8 mouse cellular contexts compared by ENCODE assay signal in the genomic region with DNA sequence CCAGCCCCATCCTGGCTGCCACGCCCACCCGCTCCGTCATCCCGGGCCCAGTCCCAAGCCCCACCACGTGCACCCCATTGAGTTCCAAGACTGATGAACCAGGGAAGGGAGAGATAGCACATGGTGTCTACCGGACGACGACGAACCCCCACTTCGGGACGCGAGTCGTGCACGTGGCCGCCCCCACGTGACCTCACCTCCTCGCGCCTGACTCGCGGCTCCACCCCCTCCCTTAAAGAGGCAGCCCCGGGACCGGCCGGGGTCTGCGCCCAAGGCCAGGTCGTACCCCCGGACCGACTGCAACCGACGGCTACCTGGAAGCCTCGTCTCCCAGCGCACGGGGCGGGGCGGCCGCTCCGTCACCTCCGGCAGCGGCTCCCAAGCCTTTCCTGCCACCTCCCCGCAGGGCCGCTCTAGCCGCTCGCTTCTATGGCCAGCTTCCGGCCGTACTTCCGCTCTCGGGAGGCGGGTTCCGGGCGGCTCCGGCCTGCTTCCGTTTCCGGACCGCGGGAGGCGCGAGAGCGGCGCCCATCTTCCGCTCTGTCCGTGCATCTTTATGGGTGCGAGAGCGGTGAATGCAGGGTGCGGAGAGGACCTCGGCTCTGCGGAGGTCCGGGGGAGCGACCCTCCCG. TPM values are rescaled to one million over a fixed set of nuclear protein-coding genes. Genes with fewer than 3 reads are reported as not detected.
A peak's percentile ranks its signal among the peaks of the same experiment; 100 is the strongest.
DNase-seq lines count a peak whose midpoint lies in the region; ATAC-seq lines count a peak whose summit lies in the region.

Gene Cops7a (minus strand): TSS at position 451 of the 632 bp plus-strand sequence.

- H3K4me3 ChIP-seq in intestine, embryonic 14.5 days (ENCODE audit: low read depth, low read length) = peak within 1 kb of the TSS; percentile 96

- DNase-seq in adrenal gland, adult (ENCODE audit: inconsistent age in 2 of 2, low spot score in 1 of 2) = peak; percentile 97 to 99
- peak; percentile 95 for DNase-seq in embryo, embryonic 10.5 days (ENCODE audit: low spot score)
- DNase-seq in gastrocnemius, postnatal 25 days = peak; percentile 96
- peak; percentile 98 for DNase-seq in intestine, embryonic 14.5 days (ENCODE audit: low spot score)
- peak; percentile 94 for DNase-seq in left cerebral cortex, postnatal 14 days (ENCODE audit: low spot score in 2 of 2)
- peak; percentile 93 for DNase-seq in mesoderm, embryonic 11.5 days (ENCODE audit: low read depth, low spot score)
- DNase-seq in right cerebral cortex, postnatal 36 days (ENCODE audit: low spot score in 2 of 2) = peak; percentile 89 to 92
- peak; percentile 96 for DNase-seq in yolk sac, embryonic 10.5 days (ENCODE audit: low spot score)

- peaks cover 23% of the 10 kb centered on the region for H3K36me3 ChIP-seq in intestine, embryonic 14.5 days (ENCODE audit: control insufficient read depth, insufficient read depth, low read length)

- peak within 1 kb of the TSS; percentile 99 for H3K4me2 ChIP-seq in intestine, embryonic 14.5 days (ENCODE audit: low read length)

- no peaks in the 10 kb centered on the region for H3K27me3 ChIP-seq in intestine, embryonic 14.5 days (replicated peaks; ENCODE audit: control insufficient read depth, insufficient read depth, low read length)

- H3K9ac ChIP-seq in intestine, embryonic 14.5 days (ENCODE audit: low read length) = peak within 1 kb of the TSS; percentile 95

- peak; percentile 96 for ATAC-seq in intestine, embryonic 14.5 days (replicated peaks; ENCODE audit: low FRiP score, low TSS enrichment, low read depth)

- H3K4me1 ChIP-seq in intestine, embryonic 14.5 days (replicated peaks; ENCODE audit: control insufficient read depth, insufficient read depth, low read length) = peaks cover 14% of the 10 kb centered on the region

- intact Hi-C loops in left cerebral cortex, postnatal 14 days (cut with DNase I) = no loop called here

- peak within 1 kb of the TSS; percentile 92 for H3K27ac ChIP-seq in intestine, embryonic 14.5 days (ENCODE audit: low read depth)

- under 1% methylated on average over 68 of the region's 68 CpGs for WGBS in intestine, embryonic 14.5 days

- H3K9me3 ChIP-seq in intestine, embryonic 14.5 days (ENCODE audit: control insufficient read depth, low read length) = no peaks in the 10 kb centered on the region

RNA-seq across cellular contexts. Expression of gene Cops7a, which starts in this region (rescaled TPM):
- 10 to 100 TPM; 96.2 to 99.0 TPM for total RNA-seq in gastrocnemius, postnatal 25 days (2021)
- 155 and 159 TPM in 2 replicates for polyA plus RNA-seq in intestine, embryonic 14.5 days (2014; fragmentation: Nextera tagmentation; extraction: Ambion mirVana)
- total RNA-seq in left cerebral cortex, postnatal 14 days (2021) = 100 to 1,000 TPM; 140 to 142 TPM

Comparison
In these comparisons a context has a peak if more than half of its experiments do, and no peak if none do; other contexts are left out.
1. Peak in every context shown above with its lines: DNase-seq, ATAC-seq, H3K4me3 ChIP-seq and H3K27ac ChIP-seq.